Mouse (Mus musculus): ENCODE measurements around the gene Btrc.

DNA sequence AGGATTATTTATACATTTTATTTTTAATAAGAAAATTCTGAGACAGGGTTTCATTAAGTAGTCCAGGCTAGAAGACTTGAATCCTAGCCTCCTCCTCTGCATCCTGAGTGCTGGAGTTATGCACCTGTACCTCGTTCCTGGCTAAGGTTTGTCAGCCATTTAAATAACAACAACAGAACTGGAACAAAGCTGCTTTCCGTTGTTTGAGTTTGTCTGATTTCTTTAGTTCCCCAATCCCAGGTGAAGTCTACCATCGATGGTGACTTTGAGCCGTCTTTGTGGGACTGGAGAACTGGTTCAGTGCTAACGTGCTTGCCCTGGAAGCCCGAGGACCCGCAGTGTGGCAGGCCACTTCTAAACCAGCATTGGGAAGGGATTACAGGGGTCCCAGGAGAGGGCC is 93.4 kb downstream of the Btrc start:
- TF ChIP-seq CTCF (conservative IDR thresholded peaks at IDR 0.05 in 1 of 2, IDR thresholded peaks at IDR 0.05 in 1 of 2; ENCODE audit: low read depth in 2 of 2, low read length in 2 of 2), result no peak
- no peak for TF ChIP-seq POLR2A (IDR thresholded peaks at IDR 0.05; ENCODE audit: low read depth, low read length)
- TF ChIP-seq NRF1 (IDR thresholded peaks at IDR 0.05; ENCODE audit: low read depth, low read length), result no peak
- no peak for TF ChIP-seq HCFC1 (IDR thresholded peaks at IDR 0.05; ENCODE audit: low read depth, low read length)
- no peak for TF ChIP-seq E2F4 (IDR thresholded peaks at IDR 0.05; ENCODE audit: insufficient replicate concordance, low read depth, low read length)
- TF ChIP-seq POLR2AphosphoS2 (IDR thresholded peaks at IDR 0.05; ENCODE audit: low read depth, low read length), result no peak
- TF ChIP-seq MAZ (IDR thresholded peaks at IDR 0.05; ENCODE audit: low read depth, low read length), result no peak
- TF ChIP-seq EP300 (IDR thresholded peaks at IDR 0.05; ENCODE audit: low read length), result no peak
- no peak for TF ChIP-seq NELFE (IDR thresholded peaks at IDR 0.05; ENCODE audit: low read depth, low read length)
- TF ChIP-seq SIN3A (IDR thresholded peaks at IDR 0.05; ENCODE audit: low read length), result no peak
- TF ChIP-seq JUN (IDR thresholded peaks at IDR 0.05; ENCODE audit: insufficient read depth, low read depth, low read length), result no peak
- no peak for TF ChIP-seq USF1 (IDR thresholded peaks at IDR 0.05; ENCODE audit: low read depth, low read length)
- TF ChIP-seq KAT2A (IDR thresholded peaks at IDR 0.05; ENCODE audit: insufficient replicate concordance, low read length), result no peak

All from CH12.LX (cell line).